Mouse (Mus musculus): ENCODE measurements around the gene Cpeb3.

The Cpeb3 gene

DNA sequence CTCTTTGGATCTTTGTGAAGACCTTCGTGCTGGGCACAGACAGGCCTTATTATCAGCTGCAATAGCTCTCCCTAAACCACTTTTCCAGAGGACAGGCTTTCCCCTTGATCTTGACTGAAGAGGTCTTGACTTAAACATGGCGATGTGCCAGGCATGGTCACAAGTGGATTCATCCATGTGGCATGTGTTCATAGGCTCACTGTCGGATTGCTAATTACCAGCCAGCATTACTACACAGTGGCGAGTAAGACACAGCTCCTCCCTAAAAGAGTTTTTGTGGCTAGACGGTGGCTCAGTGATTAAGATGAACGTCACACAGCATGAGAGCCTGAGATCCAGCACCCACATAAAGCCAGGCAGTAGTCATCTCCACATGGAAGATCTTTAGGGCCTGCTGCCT, 178.6 kb downstream of the Cpeb3 start:
- DNase-seq (ENCODE audit: low spot score in 2 of 2) = no peak

DNA sequence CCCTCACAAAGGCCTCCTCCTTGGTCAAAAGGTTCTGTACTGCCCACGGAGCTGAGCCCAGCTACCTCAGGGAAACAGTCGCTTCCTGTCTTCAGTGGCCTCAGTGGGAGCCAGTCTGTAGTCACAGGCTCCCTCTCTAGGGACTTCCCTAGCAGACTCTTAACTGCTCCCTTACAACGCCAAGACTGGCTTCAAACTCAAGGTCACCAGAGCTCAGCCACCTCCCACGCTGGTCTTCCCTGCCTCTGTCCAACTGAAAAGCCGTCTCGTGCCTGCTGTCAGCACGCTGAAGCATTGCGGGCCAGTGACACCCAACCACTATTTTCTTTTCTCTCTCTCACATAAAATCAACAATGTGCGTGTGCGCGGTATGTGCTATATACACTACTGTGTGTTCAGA, 182.0 kb downstream of the Cpeb3 start:
- DNase-seq (ENCODE audit: low spot score in 2 of 2) = no peak

DNA sequence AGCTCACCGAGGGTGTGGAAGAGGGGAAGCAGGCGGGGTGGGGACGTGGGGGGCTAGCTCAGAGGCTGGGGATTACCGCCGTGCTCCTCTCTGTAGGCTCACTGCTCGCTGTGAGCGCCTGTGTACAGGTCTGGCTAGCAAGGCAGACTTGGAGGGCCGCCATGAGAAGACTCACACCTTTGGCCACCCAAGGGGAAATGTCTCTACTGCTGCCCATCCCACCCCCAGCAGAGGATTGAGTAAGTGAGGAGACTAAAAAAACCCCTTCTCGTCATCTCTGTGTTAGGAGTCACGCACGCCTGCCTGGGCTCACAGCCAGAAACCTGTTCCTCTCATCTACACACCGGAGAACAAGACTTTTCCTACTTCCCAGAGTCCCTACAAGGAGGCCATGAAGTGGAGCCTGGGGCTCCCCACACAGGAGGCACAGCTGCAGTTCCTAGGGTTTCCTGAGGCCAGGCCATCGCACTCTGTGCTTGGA, 182.5 kb downstream of the Cpeb3 start:
- no peak for DNase-seq (ENCODE audit: low spot score in 2 of 2)

DNA sequence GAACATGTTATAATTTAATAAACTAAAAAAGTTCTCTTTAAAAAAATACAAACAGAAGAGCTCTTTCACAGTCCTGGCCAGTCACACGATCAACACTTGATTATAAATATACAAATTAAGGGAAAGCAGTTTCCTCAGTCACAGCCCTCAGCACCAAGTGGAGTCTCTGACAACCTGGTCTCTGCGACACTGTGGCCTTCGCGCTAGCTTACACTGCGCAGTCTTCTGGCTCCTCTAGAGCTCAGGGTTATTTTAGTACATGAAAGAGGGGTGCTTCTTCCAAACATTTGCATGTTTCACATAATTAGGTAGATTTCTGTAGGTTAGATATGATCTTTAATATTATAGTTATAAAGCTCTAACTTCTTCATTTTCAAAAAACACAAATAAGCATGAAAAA, 186.3 kb downstream of the Cpeb3 start:
- DNase-seq (ENCODE audit: low spot score in 2 of 2) = no peak

DNA sequence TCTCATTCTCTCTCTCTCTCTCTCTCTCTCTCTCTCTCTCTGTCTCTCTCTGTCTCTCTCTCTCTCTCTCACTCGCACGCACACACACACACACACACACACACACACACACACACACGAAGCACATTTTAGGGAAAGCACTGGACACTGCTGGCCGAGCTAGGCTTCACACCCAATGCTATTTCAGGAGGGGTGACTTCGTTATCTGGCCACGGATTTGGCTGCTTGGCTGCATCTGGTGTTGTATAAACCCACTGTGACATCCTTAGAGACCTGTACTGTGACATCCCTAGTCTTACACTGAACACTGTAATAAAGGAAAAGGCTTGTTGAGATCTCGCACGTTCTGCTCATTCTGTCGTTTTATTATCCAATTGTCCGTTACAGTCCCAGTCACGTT, 187.4 kb downstream of the Cpeb3 start:
- DNase-seq (ENCODE audit: low spot score in 2 of 2) = no peak

DNA sequence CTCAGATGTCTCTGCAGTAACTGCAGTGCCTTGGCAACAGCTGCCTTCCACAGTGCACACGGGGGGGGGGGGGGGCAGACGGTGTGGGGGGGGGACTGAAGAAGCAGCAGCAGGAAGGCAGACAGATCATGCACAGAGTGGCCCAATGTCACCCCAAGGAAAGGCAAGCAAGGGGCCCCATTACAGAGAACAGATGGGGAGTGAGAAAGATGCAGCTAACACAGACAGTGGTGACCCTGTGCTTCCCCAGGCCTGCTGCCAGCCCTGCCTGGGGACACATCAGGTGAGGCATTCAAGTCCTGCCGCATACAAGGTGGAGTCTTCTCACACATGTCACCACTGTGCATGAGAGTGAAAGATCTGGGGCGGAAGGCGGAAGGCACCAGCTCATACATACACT, 187.9 kb downstream of the Cpeb3 start:
- no peak for DNase-seq (ENCODE audit: low spot score in 2 of 2)

DNA sequence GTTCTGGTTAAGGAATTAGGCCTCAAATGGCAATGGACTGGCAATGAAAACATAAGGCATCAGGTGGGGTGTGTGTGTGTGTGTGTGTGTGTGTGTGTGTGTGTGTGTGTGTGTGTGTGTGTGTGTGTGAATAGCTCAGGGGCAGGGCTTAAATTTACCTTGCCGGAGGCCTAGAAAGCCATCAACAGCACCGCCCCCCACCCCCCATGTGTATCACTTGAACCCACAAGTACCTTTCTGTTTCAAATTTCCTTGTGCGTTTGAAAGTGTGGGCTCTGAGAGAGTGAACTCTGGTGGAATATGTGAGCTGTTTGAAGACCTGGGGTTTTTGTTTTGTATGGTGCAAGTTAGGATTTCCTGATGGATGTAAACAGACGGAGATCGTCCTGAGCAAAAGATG, 189.5 kb downstream of the Cpeb3 start:
- DNase-seq (ENCODE audit: low spot score in 2 of 2) = no peak

DNA sequence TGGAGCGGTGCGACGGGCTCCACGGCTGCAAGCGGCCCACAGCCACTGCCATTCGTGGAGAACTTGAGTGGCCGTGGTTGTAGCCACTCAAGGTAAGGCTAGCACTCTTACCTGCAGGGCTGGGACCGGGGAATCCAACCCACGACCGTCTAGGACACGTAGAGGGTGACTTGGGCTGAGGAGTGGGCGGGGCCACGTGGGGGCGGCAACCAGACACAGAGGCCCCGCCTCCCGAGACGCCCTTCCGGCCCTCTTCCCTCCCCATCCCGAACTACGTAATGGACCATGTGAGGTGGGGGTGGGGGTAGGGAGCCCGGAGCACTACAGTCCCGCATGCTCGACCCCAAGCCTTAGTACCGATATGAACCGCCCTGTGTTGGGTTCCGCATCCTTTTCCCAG, 190.0 kb downstream of the Cpeb3 start:
- DNase-seq (ENCODE audit: low spot score in 2 of 2) = no peak

DNA sequence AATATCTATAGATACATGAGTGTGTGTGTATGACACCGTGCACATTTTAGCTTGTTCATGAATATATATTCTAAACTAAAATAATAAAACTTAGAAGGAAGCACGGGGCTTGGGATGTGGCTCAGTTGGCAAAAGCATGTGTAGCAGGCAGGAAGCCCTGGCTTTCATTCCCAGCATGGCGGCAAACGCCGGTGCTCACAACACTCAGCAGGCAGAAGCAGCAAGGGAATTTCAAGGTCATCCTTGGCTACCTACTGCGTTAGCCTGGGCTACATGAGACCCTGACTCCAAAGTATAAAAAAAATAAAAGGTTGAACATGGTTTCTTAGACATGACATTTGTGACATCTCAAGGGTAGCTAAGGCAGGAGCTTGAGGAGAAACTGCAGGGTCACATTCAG, 191.5 kb downstream of the Cpeb3 start:
- DNase-seq (ENCODE audit: low spot score in 2 of 2) = no peak

DNA sequence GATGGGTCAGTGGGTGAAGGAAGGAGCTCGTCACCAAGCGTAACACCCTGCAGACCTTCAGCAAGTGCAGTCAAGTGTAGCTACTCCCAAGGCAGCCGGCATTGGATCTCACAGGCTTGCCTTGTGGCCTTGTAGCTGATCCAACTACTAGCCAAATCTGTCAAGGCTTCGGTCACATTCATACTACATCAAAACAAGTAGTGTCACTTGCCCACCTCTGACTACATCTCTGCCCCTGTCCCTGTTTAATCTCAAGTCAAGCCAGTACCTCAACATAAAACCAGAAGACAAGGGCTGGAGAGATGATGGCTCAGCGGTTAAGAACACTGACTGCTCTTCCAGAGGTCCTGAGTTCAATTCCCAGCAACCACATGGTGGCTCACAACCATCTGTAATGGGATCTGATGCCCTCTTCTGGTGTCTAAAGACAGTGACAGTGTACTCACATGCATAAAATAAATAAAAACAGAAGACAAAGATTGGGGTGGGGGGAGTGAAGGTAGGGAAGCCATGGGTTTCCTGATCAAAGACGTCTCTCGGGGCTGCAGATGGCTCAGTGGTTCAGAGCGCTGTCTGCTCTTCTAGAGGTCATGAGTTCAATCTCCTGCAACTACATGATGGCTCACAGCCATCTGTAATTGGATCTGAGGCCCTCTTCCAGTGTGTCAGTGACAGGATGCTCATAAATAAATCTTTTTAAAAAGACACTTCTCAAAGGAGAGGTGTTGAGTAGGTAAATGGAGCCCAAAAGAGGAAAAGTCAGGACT, 194.0 kb downstream of the Cpeb3 start:
- DNase-seq (ENCODE audit: low spot score in 2 of 2) = no peak

DNA sequence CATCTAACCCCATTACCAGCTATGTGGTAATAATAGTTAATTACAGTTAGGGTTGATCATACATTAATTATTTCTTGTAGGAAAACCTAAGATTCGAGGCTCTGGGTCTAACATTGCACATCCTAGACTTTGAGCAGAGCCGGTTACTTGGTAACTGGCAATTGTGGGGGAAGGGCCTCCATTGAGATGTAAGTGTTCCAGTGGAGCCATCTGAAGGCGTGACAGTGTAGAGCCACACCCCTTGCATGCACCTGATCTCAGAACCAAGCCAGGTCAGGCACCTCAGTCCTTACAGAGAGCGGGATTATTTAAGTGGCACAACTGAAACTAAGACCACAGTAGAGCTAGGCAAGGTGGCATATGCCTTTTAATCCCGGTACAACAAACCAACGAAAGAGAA, 194.9 kb downstream of the Cpeb3 start:
- no peak for DNase-seq (ENCODE audit: low spot score in 2 of 2)

DNA sequence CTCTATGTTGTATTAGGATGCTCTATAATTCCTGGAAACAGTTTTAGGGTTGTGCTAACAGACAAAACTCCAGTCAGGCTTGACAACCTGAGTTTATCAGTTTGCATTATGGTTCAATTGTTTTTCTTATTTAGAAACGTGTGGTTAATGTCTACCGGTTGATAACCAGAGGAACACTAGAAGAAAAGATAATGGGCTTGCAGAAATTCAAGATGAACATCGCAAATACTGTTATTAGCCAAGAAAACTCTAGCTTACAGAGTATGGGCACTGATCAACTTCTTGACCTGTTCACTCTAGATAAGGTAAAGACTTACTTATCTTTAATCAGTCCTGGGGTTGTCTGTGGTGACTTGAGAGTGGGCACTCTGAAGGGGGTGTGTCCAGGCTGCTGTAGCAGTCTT, 198.5 kb downstream of the Cpeb3 start:
- no peak for DNase-seq (ENCODE audit: low spot score in 2 of 2)

DNA sequence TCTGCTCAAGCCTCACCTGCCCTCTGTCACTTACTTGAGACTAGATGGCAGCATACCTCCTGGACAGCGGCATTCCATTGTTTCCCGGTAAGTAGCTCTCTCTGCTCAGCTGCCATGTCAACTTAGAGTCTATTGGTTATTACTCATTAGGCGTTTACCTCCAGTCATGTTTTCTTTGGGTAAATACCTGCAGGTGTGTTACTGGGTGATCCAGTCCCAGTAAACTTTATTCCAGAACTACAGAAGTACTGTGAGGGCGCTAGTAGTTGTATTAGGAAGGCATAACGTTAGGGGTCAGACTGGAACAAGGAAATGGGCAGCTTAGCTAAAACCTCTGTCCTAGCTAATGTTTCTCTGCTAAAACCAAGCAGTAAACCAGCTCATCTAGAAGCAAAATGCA, 203.8 kb downstream of the Cpeb3 start:
- DNase-seq (ENCODE audit: low spot score in 2 of 2) = no peak

All from right cerebral cortex, postnatal 36 days (tissue).